Mouse (Mus musculus) cerebellum, postnatal 36 days (tissue): ENCODE measurements around the gene Zar1l.

Experiments
- DNase-seq, 2 experiments: peaks; one replicate each; pipeline ENCODE4 v3.0.0; 2021 to 2022; ENCODE audit warnings: mixed read lengths in 2 of 2

The Zar1l gene

GRCm38 (mm10) chr5:150478612-150479011 is 39.4 kb downstream of the Zar1l start:
- DNase-seq: no peak

- no peak for DNase-seq
Measured at GRCm38 (mm10) chr5:150477364-150477763, 40.6 kb downstream of the Zar1l start.

GRCm38 (mm10) chr5:150468431-150468830 is 49.5 kb downstream of the Zar1l start:
- no peak for DNase-seq

- DNase-seq: peak; percentile 71 to 75
Measured at GRCm38 (mm10) chr5:150466132-150466531, 51.8 kb downstream of the Zar1l start.

GRCm38 (mm10) chr5:150465218-150465617 is 52.7 kb downstream of the Zar1l start:
- DNase-seq: no peak

GRCm38 (mm10) chr5:150464721-150465120 is 53.2 kb downstream of the Zar1l start:
- DNase-seq: no peak

- no peak for DNase-seq
Measured at GRCm38 (mm10) chr5:150459801-150460200, 58.2 kb downstream of the Zar1l start.

GRCm38 (mm10) chr5:150457904-150458739 is 59.8 kb downstream of the Zar1l start:
- DNase-seq: no peak

- DNase-seq: no peak
Measured at GRCm38 (mm10) chr5:150457165-150457903, 60.6 kb downstream of the Zar1l start.
